Mouse (Mus musculus) T-cell, adult 2 months (primary cell): ENCODE measurements around the gene A730049H05Rik.

Source experiments
- DNase-seq: peaks from one replicate; pipeline ENCODE4 v3.0.0; 2022; ENCODE audit warnings: low spot score

Gene A730049H05Rik

DNA sequence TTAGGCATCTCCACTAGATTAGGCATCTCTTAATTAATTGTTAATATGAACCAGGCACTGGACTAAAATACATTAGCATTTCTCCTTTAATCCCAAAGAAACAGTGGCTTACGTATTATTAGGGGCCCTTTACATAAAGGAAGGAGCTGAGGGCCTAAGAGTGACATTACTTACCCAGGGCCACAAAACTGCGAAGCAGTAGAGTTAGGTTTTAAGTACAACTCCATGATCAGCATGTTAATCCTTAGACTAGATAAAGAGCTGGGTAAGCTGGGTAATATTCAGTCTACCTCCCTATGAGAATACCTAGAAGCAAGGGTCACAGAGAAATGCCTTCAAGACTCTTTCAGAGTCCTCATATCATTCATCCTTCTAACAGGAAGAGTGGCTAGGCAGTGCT, 12.9 kb downstream of the A730049H05Rik start:
- no peak for DNase-seq

DNA sequence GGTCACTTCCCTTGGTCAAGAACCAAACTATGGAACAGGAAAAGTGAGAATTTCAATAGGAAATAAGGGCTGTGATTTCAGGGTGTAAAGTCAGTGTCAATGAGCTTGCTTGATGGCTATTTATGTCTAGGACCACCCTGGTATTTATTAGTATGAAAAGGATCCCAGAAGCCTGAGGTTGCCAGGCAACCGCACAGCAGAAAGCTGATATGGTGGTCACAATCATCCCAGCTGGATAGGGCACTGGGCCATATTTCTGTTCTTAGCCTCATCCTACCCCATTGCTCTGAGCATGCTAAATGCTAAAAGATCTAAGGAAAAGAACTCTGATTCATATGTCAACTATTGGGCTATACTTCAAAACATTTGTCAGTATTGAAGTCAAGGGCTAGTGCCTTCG, 14.8 kb downstream of the A730049H05Rik start:
- DNase-seq: no peak

DNA sequence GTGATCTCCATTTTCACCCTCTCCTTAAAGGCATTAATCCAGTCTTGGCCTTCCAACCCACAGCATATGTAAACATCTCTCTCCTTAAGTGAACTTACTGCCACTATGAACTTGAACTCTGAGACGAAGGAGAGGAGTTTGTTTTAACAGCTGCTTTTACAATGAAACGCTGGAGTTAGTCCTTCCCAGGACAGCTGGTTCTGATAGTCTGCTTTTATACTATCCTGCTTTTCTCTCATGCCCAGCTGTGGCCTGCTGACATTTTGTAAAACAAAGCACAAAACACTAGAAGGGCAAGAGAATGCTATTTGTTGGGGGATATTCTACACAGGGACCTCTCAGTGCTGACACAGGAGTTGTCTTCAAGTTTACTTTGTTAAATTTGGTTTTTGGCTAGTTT, 25.7 kb downstream of the A730049H05Rik start:
- DNase-seq: no peak

DNA sequence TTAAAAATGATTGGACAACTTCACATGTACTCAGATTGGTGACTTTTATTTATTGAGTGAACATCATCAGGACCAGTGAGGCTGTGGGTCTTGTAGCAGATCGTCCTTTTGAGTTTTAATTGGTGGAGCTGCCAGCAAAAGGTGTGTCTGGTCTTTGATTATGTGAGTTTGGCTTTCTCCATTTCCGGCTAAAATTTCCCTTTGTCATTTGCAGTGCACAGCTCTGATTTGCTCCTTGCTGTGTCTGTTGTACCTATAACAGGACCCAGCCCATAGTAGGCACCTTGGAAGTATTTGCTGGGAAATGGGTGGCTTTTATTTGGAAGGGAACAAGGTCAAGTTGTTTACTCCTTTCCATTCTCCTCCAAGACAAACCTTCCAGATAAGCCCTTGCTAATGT, 27.2 kb downstream of the A730049H05Rik start:
- no peak for DNase-seq

DNA sequence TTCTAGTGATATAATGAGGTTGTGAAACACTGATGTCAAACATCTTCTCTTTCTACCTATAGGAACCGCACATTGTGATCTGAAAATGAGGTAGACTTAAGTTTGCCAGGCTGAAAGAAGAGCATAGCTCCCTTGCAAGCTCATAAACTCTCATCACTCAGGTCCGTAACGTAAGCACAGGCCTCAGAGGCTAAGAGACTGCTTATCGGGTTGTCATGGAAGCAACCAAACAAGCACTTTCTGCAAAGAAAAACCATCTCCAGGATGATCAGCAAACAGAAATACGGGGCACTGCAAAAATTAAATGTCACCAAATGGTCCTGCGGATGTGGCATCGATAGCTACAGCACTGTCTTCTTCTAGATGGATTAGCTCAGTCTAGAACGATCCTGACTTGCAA, 29.6 kb downstream of the A730049H05Rik start:
- DNase-seq: no peak

DNA sequence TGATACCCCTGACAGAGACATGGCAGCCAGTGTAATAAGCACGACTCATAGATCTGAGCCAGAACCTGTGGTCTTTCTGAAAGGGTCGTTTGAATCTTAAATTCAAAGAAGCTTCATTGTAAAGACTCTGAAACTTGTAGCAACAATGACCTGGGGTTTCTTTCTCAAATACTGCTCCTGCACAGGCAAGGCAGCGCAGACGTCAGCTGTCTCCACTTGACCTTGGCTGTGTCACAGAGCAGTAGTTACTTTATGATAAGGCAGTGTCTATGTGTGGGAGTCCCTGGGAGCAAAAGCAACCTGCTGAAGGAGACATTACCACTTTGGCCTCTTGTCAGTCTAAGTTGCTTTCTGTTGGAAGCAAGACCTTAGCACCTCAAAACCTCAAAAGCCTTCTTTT, 30.3 kb downstream of the A730049H05Rik start:
- DNase-seq: no peak

DNA sequence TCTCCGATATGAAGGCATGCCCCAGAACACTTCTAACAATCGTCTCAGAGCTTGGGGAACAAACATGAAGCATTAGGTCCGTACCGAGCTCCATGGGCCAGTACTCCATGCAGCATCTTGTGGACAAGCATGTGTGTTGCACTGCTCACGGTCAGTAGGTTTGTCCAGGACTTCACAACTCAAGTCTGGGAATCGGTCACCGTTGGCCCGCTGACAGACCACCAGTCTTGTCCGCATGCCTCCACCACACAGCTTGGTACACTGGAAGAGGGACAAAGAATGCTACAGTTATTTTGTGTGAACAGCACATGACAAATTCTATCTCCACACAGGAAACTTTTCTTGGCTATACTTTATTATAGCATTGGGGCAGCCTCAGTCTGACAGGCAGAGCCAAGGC, 32.9 kb downstream of the A730049H05Rik start:
- DNase-seq: no peak

DNA sequence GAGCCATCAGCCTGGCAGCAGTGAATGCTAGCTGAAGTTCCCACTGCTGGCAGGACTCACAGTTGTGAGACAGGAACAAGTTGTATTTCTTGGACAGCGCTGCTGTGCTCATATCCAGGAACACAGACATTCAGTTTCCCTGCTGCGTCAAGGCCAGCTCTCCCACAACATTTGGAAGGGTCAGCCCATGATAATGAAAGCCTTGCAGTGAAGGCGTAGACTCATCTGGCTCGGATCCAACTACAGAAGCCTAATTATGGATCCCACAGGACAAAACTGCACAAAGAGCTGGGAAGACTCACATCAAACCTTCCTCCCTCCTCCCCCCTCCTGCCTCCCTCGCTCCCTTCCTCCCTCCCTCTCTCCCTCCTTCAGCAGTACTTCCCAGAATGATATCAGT, 34.0 kb downstream of the A730049H05Rik start:
- no peak for DNase-seq

DNA sequence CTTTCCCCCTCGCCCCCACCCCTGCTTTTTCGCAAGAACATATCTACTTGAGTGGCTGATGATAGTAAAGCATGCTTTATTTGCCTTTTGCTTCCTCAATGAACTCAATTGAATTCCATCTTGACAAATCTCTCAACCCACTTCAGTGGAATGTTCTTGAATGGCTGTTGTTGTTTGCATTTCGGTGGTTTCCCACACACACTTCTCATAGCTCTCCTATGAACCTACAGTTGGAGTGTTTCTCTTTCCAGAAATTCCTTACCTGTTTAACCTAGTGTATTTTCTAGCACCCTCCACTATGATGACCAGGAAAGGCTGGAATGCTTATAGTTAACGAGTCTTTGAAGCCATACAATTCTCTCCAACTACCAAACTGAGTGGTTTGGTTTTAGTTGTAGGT, 38.6 kb downstream of the A730049H05Rik start:
- no peak for DNase-seq

DNA sequence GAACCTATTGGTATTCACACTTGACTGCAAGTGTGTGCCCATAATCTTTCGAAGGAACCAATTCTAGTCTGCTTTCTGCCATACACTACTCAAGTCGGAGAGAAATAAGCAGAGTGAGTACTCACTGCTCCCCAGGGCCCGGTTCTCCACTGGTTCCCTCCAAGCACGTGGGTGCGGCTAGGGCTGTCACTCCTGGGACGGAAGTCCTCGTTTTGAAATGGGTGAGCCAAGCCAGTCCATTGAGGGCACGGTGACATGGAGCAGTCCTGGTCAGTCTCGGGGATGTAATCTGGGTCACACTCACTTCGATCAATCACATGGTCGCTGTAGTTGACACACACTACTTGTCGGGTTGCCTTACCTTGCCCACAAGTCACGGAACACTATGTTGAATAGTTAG, 41.5 kb downstream of the A730049H05Rik start:
- no peak for DNase-seq

DNA sequence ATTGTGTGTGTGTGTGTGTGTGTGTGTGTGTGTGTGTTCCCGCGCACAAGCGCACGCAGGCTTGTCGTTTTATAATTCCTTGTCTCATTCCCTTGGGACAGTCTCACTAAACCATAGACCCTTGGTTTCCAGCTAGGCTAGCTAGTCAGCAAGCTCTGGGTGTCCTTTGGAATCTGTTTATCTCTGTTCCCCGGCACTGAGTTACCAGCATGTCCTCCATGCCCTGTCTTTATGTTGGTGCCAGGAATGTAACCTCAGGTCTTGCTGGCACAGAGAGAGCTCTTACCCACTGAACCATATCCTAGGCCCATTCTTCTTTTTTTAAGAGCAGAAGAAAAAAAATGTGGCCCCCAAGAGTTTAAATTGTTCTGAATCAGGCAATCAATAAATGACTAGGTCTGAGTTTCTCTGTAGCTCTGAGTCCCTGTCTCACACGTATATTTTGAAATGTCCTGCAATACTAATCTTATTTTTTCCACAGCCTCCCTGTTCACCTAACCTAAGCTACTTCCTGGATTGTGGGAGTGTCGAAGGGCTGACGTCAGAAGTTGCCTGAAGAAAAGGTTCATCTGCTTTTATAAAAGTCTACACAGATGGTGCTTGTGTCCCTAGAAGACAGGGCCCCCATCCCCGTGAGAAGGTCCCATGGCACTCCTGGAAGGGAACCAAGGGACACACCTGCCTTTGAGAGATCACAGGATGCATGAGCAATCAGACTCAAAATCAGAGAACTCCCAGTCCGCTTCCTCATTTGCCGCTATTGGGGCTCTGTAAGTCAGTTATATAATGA, 42.6 kb downstream of the A730049H05Rik start:
- no peak for DNase-seq

DNA sequence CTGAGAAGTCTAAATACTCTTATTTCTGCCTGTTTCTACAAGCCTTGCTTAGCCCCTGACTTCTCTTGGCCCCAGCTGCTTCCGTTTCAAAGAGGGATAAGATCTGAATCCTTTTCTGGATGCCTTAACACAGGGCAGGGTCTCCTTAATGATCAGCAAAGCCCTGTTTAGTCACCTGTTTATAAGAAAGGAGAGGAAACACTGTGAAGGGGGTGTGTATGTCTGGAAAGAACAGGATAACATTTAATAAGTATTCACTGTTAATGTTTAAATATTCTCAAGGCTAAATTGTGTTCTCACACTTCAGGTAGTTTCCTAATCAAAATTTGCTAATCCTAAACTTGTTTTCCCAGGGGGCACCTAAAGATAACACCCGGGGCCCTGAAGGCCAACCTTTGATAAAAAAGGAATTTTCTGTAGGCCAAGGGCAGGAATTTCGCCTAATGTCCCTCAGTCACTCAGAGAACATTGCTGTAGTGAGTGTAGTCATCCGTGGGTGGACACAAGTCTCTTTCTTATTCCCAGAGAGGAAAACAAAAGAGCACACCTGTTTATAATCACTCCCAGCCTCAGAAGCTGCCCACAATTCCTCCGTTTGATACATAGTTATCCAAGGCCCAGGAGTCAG, 44.1 kb downstream of the A730049H05Rik start:
- no peak for DNase-seq

DNA sequence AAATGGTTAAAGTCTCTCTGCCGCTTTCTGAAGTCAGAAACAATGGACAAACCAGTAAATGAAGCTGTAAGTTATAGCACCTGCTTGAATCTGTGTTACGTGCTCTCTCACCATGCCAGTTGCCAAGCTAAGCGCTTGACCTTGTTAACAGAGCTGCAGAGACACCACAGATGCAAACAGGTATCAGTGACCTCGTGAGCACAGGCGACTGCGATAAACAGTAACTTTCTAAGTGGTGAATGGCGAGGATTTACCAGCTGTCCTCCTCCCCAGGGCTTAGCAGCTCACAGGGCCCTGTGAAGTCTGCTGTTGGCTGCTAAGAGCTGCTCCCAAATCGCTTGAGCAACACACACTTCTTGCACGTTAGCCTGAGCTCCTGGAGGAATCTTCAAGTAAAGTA, 46.3 kb downstream of the A730049H05Rik start:
- no peak for DNase-seq

DNA sequence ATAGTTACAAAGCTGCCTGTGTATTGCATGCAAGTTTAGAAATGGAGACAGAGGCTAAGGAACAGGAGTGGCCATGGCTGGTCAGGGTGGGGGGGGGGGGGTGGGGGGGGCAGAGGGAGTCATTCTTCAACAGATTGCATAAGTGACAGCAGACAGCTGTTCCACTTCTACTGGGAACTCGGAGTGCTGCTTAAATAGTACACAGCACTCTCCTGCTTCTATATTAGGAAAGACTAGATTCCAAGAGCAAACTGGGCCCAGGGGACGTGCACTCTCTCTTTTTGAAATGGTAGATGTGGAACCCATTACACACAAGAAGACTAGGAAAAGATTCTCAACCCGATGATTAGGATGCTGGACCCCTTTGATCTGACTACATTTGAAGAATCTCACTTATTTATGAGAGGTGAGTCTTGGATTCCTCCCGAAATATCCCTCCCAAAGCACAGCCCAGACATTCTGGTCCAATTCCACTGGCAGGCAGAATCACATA, 52.9 kb downstream of the A730049H05Rik start, which contains the start of gene Gm15737:
TSS of gene Gm15737 (plus strand) at position 269 of the 493 bp plus-strand sequence.
- DNase-seq: no peak

DNA sequence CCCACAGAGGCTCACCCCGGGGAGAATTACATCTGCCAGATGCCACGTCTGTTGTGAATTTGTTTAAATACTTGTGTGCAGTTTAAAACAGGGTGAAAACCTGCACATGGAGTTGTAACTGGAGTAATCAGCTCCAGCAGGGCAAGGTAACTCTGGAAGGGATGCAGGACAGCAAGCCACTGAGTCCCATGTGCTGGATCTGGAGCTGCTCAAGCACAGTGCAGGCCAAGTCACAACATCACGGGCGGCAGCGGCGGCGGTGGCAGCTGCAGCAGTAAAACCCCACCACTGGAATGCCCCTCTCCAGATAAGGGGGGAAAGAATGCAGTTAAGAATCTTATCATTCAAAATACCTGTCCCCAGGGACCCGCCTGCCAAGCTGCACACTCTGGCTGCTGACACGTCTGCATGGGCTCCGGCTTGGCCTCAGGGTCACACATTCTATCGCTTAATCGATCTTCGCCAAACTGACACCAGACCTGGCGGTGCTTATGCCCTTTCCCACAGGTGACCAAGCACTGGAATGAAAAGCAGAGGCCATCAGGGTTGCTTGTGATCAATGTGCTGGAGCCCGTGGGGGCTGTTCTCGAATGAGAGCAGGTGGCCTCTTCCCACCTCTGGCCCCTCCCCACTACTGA, 53.4 kb downstream of the A730049H05Rik start:
- no peak for DNase-seq

DNA sequence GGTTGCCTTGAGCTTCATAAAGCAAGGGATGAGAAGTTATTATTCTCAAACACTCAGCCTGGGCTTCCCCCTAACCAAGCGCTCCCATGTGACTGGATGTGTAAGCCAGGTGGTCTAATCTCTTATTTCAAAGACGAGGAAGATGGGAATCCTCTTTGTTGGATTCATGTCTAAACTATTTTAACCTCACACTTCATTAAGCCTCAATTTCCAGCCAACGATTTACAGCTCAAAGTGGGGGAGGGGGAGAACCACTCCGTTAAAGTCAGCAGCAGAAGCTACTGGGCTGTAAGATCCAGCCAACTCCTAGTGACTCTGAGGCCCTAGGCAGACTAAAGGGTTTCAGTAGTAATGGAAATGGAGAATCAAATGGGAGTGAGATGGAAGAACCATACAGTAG, 55.5 kb downstream of the A730049H05Rik start:
- no peak for DNase-seq

DNA sequence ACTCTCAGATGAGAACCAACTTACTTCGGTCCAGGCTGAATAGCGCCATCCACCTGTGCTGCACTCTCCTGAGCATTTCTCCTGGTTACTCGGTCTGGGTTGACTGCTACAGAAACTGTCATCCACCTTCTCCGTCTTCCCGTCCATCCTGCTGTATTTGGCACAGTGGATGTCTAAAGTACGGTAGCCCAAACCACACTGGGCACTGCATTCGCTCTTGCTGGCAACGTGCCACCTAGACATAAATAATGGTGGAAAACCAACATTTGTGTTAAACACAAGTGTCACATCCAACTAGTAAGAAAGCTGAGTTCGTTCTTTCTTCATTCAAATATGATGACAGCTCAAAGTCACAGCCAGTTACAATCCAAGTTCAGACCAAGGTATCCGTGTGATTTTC, 56.5 kb downstream of the A730049H05Rik start:
- DNase-seq: no peak

DNA sequence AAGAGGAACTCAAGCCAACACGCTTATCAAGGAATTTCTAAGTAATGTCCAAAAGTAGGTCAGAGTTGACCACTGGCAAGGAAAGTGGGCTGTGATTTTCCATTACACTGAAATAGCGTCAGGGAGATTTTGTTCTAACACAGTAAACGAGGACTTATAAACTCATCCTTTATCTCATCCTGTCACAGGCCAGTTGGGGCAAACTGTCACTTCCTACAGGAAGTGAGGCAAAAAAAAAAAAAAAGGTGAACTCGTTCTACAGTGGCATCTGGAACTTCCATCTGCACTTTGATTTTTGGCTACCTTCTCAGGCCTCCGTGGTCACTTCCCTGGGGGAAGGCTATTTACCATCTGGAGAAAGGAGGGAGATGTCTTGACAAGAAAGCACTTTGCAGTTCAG, 58.6 kb downstream of the A730049H05Rik start:
- DNase-seq: no peak

DNA sequence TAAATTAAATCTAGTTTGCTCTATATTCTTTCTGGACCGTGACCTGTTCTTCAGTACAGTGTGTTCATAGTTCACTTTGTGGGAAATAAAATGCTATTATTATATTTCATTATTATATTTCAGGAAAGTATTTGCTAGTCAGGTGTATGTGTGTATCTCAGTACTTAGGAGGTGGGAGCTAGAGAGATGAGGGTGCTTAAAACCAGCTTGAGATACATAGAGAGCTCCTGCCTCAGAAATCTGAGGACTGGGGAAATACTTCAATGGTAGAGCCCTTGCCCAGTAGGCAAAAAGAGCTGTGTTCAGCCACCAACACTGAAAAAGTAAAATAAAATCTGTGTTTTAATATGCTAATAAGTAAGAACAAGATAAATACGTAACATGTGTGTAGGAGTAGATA, 59.1 kb downstream of the A730049H05Rik start:
- no peak for DNase-seq

DNA sequence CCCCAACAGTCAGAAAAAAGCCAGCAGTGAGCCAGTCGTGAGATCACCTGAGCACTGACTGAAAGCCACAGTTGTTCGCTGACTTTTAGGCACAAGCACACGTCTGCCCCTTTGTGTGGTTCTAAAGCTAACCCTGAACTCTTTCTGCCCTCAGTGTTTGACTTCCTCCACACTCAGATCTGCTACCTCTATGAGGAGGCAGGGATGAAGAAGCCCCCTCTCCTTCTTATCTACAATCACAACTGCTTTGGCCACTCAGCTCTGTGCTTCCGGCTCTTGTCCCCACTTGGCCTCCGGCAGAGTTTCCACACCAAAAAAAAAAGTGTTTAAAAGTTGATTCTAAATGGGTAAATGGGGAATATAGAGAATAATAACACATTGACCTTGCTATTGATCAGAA, 59.8 kb downstream of the A730049H05Rik start:
- DNase-seq: no peak

DNA sequence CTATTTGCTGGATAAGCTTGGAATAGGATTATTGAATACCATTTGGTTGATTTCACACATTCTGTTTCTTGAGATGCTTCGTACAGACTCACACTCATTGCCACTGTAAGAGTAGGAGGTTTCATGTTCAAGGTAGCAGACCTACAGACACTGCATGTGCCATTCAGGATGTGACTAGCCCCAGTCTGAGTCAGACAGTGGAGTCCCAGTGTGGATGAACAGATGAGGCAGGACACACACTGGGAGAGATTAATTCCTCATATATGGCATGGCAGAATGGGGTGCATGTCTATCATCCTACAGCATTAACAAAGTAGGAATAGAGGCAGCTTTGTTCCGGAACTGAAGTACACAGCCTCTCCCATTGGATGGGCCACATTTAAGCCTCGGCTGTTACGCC, 61.0 kb downstream of the A730049H05Rik start:
- DNase-seq: no peak

DNA sequence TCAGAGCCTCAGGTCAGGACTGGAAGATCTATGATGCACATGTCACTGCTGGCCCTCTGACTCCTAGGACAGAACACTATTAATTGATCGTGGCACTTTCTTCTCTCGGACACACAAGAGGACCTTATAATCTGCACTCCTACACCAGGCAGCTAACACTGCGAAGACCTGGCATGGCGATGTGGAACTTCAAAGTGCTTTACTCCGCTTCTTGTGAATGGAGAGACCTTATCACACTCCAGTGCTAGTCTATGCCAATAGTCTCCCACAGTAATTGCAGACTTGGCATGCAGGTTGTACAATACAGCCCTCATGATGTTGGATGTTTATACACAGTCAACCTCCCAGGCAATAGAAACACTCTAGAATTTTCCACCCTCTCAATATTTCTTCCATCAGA, 62.5 kb downstream of the A730049H05Rik start:
- no peak for DNase-seq

DNA sequence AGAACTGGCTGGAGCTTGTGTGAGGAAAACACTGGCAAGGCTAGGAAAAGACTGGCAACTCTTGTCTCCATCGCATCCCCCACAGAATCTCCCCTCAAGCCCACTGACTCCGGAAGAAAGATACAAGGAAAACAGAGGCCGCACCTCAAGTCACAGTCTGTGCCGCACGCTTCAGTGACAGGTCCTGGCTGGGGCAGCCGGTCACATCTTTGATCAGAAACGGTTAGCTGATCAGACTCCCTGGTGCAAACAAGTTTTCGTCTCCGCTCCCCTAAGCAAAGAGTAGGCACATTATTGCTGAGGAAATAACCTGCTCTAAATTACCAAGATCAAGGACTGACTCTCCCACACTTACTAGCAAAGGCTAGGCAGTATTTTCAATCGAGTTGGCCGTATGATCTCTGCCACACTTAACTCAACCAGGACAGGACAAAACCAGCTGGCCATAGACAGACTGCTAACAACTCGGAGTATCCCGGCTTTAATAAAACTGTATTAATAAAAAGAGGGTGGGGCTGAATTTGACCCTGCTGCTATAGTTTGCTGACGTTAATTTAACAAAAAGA, 63.5 kb downstream of the A730049H05Rik start:
- no peak for DNase-seq
